23 mouse cellular contexts compared by ENCODE assay signal in the genomic region with DNA sequence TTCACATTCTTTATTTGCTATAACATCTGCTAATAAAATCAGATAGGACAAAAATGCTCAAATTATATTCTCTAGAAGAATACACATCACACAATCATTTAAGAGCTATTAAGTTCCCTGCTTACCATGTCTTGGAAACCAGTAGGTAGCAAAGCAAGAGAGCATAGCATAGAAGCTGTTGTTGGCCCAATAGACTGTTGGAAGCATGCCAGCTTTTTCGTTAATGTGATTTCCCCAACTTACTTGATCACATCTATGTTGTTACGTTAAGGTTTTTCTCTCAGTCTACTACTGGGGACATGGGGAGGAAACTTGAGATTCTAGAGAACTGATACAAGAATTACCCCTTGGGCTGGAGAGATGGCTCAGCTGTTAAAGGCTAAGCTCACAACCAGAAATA.
DNase-seq lines count a peak whose midpoint lies in the region; ATAC-seq and TF ChIP-seq lines count a peak whose summit lies in the region.
"Had no signal": no experiment of that assay in that cellular context is flagged by ENCODE, and none has a peak within 500 bp of the region (broad histone marks: within the 10 kb centered on the region; RNA-seq: fewer than 3 reads in every experiment).

No protein-coding gene starts in this region.

- H3K9me3 ChIP-seq in hindbrain, postnatal 0 days (ENCODE audit: low read length), result no peaks in the 10 kb centered on the region
- no peaks in the 10 kb centered on the region for H3K9me3 ChIP-seq in hindbrain, embryonic 14.5 days (ENCODE audit: control insufficient read depth, low read length)
- H3K9me3 ChIP-seq: embryonic facial prominence, embryonic 13.5 days; embryonic facial prominence, embryonic 15.5 days; forebrain, embryonic 10.5 days; forebrain, embryonic 12.5 days; G1E had no signal

- ATAC-seq in hindbrain, postnatal 0 days, result no peak
- no peak for ATAC-seq in hindbrain, embryonic 14.5 days (ENCODE audit: low FRiP score)
- ATAC-seq: CD4-positive, CD25-positive, alpha-beta regulatory T cell, adult 4 months; forebrain, embryonic 14.5 days; forebrain, embryonic 16.5 days had no signal

- H3K4me3 ChIP-seq in hindbrain, postnatal 0 days (ENCODE audit: low read length), result no peak overlapping the region
- H3K4me3 ChIP-seq in hindbrain, embryonic 14.5 days (replicated peaks; ENCODE audit: low read length), result no peak overlapping the region
- H3K4me3 ChIP-seq: embryonic facial prominence, embryonic 13.5 days; embryonic facial prominence, embryonic 15.5 days; erythroblast, embryonic 14.5 days; forebrain, embryonic 10.5 days; forebrain, embryonic 12.5 days had no signal

- 44% methylated on average over 2 of the region's 2 CpGs for WGBS in hindbrain, postnatal 0 days
- WGBS in hindbrain, embryonic 14.5 days, result 53% methylated on average over 2 of the region's 2 CpGs

- no peak overlapping the region for H3K27ac ChIP-seq in hindbrain, postnatal 0 days
- H3K27ac ChIP-seq in hindbrain, embryonic 14.5 days, result no peak overlapping the region
- H3K27ac ChIP-seq: embryonic facial prominence, embryonic 13.5 days; embryonic facial prominence, embryonic 15.5 days; forebrain, embryonic 10.5 days; forebrain, embryonic 12.5 days had no signal

- H3K9ac ChIP-seq in hindbrain, postnatal 0 days (replicated peaks; ENCODE audit: low read length), result no peak overlapping the region
- no peak overlapping the region for H3K9ac ChIP-seq in hindbrain, embryonic 14.5 days
- H3K9ac ChIP-seq: embryonic facial prominence, embryonic 13.5 days; embryonic facial prominence, embryonic 15.5 days; forebrain, embryonic 12.5 days had no signal

- H3K36me3 ChIP-seq in hindbrain, postnatal 0 days (ENCODE audit: insufficient read depth, low read length), result no peaks in the 10 kb centered on the region
- H3K36me3 ChIP-seq in hindbrain, embryonic 14.5 days (replicated peaks; ENCODE audit: control insufficient read depth, insufficient read depth), result no peaks in the 10 kb centered on the region
- H3K36me3 ChIP-seq: embryonic facial prominence, embryonic 13.5 days; embryonic facial prominence, embryonic 15.5 days; forebrain, embryonic 10.5 days; forebrain, embryonic 12.5 days; G1E had no signal

- no peak overlapping the region for H3K4me2 ChIP-seq in hindbrain, postnatal 0 days (ENCODE audit: low read depth, low read length)
- H3K4me2 ChIP-seq in hindbrain, embryonic 14.5 days (replicated peaks), result no peak overlapping the region
- H3K4me2 ChIP-seq: embryonic facial prominence, embryonic 13.5 days; embryonic facial prominence, embryonic 15.5 days; forebrain, embryonic 12.5 days had no signal

- H3K4me1 ChIP-seq in hindbrain, postnatal 0 days (ENCODE audit: insufficient read depth, low read length), result peaks cover 14% of the 10 kb centered on the region
- peaks cover 25% of the 10 kb centered on the region for H3K4me1 ChIP-seq in hindbrain, embryonic 14.5 days (replicated peaks; ENCODE audit: control insufficient read depth, insufficient read depth, low read length)

- H3K27me3 ChIP-seq in hindbrain, postnatal 0 days (ENCODE audit: insufficient read depth, low read length), result no peaks in the 10 kb centered on the region
- no peaks in the 10 kb centered on the region for H3K27me3 ChIP-seq in hindbrain, embryonic 14.5 days (ENCODE audit: control insufficient read depth, insufficient read depth, low read length)
- H3K27me3 ChIP-seq: CH12.LX; embryonic facial prominence, embryonic 13.5 days; embryonic facial prominence, embryonic 15.5 days had no signal

- TF ChIP-seq CTCF in hindbrain, postnatal 0 days (IDR thresholded peaks at IDR 0.05; ENCODE audit: low read depth), result no peak

- DNase-seq in cerebellum, adult 18-20 months, result peak; percentile 22 to 38
- DNase-seq in cerebellum, adult 8-10 months, result no peak
- DNase-seq in cerebellum, adult 9-11 months, result peak; percentile 45
- DNase-seq in cerebellum, adult 11-12 months, result no peak
- DNase-seq in hindbrain, postnatal 0 days (ENCODE audit: low spot score), result peak; percentile 38
- DNase-seq in hindbrain, embryonic 14.5 days (ENCODE audit: low spot score), result no peak
- DNase-seq in retina, postnatal 1 day, result peak; percentile 49
- DNase-seq in retina, embryonic 14.5 days (ENCODE audit: low spot score), result no peak
- DNase-seq: adrenal gland, adult 2 months; adrenal gland, postnatal 10 days; adrenal gland, postnatal 25 days; B cell, adult 2 months; embryo, embryonic 11 days had no signal

Comparison
In these comparisons a context has a peak if more than half of its experiments do, and no peak if none do; other contexts are left out.
1. DNase-seq: peak in cerebellum, adult 18-20 months (2 of 2), cerebellum, adult 9-11 months (single experiment), hindbrain, postnatal 0 days (single experiment) and retina, postnatal 1 day (single experiment); none in cerebellum, adult 8-10 months (single experiment), cerebellum, adult 11-12 months (single experiment), hindbrain, embryonic 14.5 days (single experiment) and retina, embryonic 14.5 days (single experiment).